Mouse (Mus musculus): Measurements from ENCODE around the gene Skiv2l. TPM values are rescaled to one million over a fixed set of nuclear protein-coding genes. Genes with fewer than 3 reads are reported as not detected.
A peak's percentile ranks its signal among the peaks of the same experiment; 100 is the strongest.

The Skiv2l gene
- total and polyA plus RNA-seq, 2 experiments from 2014 or later: 45.1 to 98.8 TPM

GRCm38 (mm10) chr17:34850517-34851125, 611 bp upstream of the Skiv2l start:
- no peak for TF ChIP-seq CTCF (IDR thresholded peaks at IDR 0.05)
- H3K9ac ChIP-seq (replicated peaks; ENCODE audit: low read length, poor library complexity, severe bottlenecking): peak overlapping the region; percentile 93
- peaks cover 10% of the 10 kb centered on the region for H3K4me1 ChIP-seq (ENCODE audit: insufficient read depth, low read length)
- WGBS: 2% methylated on average over 25 of the region's 25 CpGs
- peaks cover 56% of the 10 kb centered on the region for H3K36me3 ChIP-seq (ENCODE audit: insufficient read depth, low read length)
- H3K4me3 ChIP-seq (ENCODE audit: low read depth, low read length): peak overlapping the region; percentile 97
- DNase-seq (ENCODE audit: low spot score): no peak
- peak overlapping the region; percentile 94 for H3K4me2 ChIP-seq (ENCODE audit: low read depth, low read length, poor library complexity, severe bottlenecking)
- H3K27me3 ChIP-seq (ENCODE audit: insufficient read depth, low read length): no peaks in the 10 kb centered on the region
- H3K27ac ChIP-seq (ENCODE audit: low read depth, low read length): peak overlapping the region; percentile 55
- peak; percentile 36; the same call in 1 of the 2 replicates for ATAC-seq (ENCODE audit: low FRiP score)
- no peaks in the 10 kb centered on the region for H3K9me3 ChIP-seq (ENCODE audit: low read length)

GRCm38 (mm10) chr17:34847615-34848014, 2.4 kb downstream of the Skiv2l start:
- DNase-seq (ENCODE audit: low spot score) (no peak), ATAC-seq (ENCODE audit: low FRiP score) (no peak)
- H3K36me3 ChIP-seq (ENCODE audit: insufficient read depth, low read length): peaks cover 53% of the 10 kb centered on the region
- TF ChIP-seq CTCF (IDR thresholded peaks at IDR 0.05): no peak
- peaks cover 10% of the 10 kb centered on the region for H3K4me1 ChIP-seq (ENCODE audit: insufficient read depth, low read length)
- H3K4me2 ChIP-seq (ENCODE audit: low read depth, low read length, poor library complexity, severe bottlenecking): no peak overlapping the region
- no peak overlapping the region for H3K9ac ChIP-seq (replicated peaks; ENCODE audit: low read length, poor library complexity, severe bottlenecking)
- H3K4me3 ChIP-seq (ENCODE audit: low read depth, low read length): no peak overlapping the region
- no peaks in the 10 kb centered on the region for H3K9me3 ChIP-seq (ENCODE audit: low read length)
- no peak overlapping the region for H3K27ac ChIP-seq (ENCODE audit: low read depth, low read length)
- H3K27me3 ChIP-seq (ENCODE audit: insufficient read depth, low read length): no peaks in the 10 kb centered on the region
- WGBS: 95% methylated on average over 7 of the region's 7 CpGs

- H3K4me3 ChIP-seq (ENCODE audit: low read depth, low read length): no peak overlapping the region
- 85% methylated on average over 6 of the region's 6 CpGs for WGBS
- DNase-seq (ENCODE audit: low spot score): no peak
Observed at GRCm38 (mm10) chr17:34847192-34847591, 2.8 kb downstream of the Skiv2l start.

GRCm38 (mm10) chr17:34844884-34845283, 5.1 kb downstream of the Skiv2l start:
- DNase-seq (ENCODE audit: low spot score): no peak
- WGBS: 95% methylated on average over 13 of the region's 13 CpGs
- peaks cover 75% of the 10 kb centered on the region for H3K36me3 ChIP-seq (ENCODE audit: insufficient read depth, low read length)

More at GRCm38 (mm10) chr17:34847192-34847591, 2.8 kb downstream of the Skiv2l start:
- Histone ChIP-seq H3K4me1 (ENCODE audit: insufficient read depth, low read length) (peaks cover 10% of the 10 kb centered on the region), H3K27me3 (ENCODE audit: insufficient read depth, low read length) (no peaks in the 10 kb centered on the region), H3K36me3 (ENCODE audit: insufficient read depth, low read length) (peaks cover 53% of the 10 kb centered on the region), H3K9ac (replicated peaks; ENCODE audit: low read length, poor library complexity, severe bottlenecking) (no peak overlapping the region), H3K27ac (ENCODE audit: low read depth, low read length) (no peak overlapping the region), H3K4me2 (ENCODE audit: low read depth, low read length, poor library complexity, severe bottlenecking) (no peak overlapping the region), H3K9me3 (ENCODE audit: low read length) (no peaks in the 10 kb centered on the region)
- TF ChIP-seq CTCF (IDR thresholded peaks at IDR 0.05): no peak
- ATAC-seq (ENCODE audit: low FRiP score): no peak

GRCm38 (mm10) chr17:34840736-34841307, 9.2 kb downstream of the Skiv2l start:
- no peak for ATAC-seq (ENCODE audit: low FRiP score)

More at GRCm38 (mm10) chr17:34844884-34845283, 5.1 kb downstream of the Skiv2l start:
- Histone ChIP-seq H3K9me3 (ENCODE audit: low read length) (no peaks in the 10 kb centered on the region), H3K27me3 (ENCODE audit: insufficient read depth, low read length) (no peaks in the 10 kb centered on the region), H3K4me2 (ENCODE audit: low read depth, low read length, poor library complexity, severe bottlenecking) (no peak overlapping the region), H3K4me1 (ENCODE audit: insufficient read depth, low read length) (peaks cover 4% of the 10 kb centered on the region; the same call in 1 of the 2 replicates), H3K9ac (replicated peaks; ENCODE audit: low read length, poor library complexity, severe bottlenecking) (no peak overlapping the region), H3K27ac (ENCODE audit: low read depth, low read length) (no peak overlapping the region), H3K4me3 (ENCODE audit: low read depth, low read length) (no peak overlapping the region)
- no peak for ATAC-seq (ENCODE audit: low FRiP score)
- TF ChIP-seq CTCF (IDR thresholded peaks at IDR 0.05): no peak

GRCm38 (mm10) chr17:34838785-34839184, 11.2 kb downstream of the Skiv2l start:
- H3K36me3 ChIP-seq (ENCODE audit: insufficient read depth, low read length): peaks cover 37% of the 10 kb centered on the region
- no peaks in the 10 kb centered on the region for H3K27me3 ChIP-seq (ENCODE audit: insufficient read depth, low read length)
- no peak overlapping the region for H3K9ac ChIP-seq (replicated peaks; ENCODE audit: low read length, poor library complexity, severe bottlenecking)
- peaks cover 5% of the 10 kb centered on the region; the same call in 1 of the 2 replicates for H3K4me1 ChIP-seq (ENCODE audit: insufficient read depth, low read length)
- DNase-seq (ENCODE audit: low spot score) (no peak), ATAC-seq (ENCODE audit: low FRiP score) (no peak)
- H3K4me2 ChIP-seq (ENCODE audit: low read depth, low read length, poor library complexity, severe bottlenecking): no peak overlapping the region
- H3K27ac ChIP-seq (ENCODE audit: low read depth, low read length): no peak overlapping the region
- TF ChIP-seq CTCF (IDR thresholded peaks at IDR 0.05): no peak
- WGBS: 90% methylated on average over 7 of the region's 7 CpGs
- no peaks in the 10 kb centered on the region for H3K9me3 ChIP-seq (ENCODE audit: low read length)
- no peak overlapping the region for H3K4me3 ChIP-seq (ENCODE audit: low read depth, low read length)

More at GRCm38 (mm10) chr17:34840736-34841307, 9.2 kb downstream of the Skiv2l start:
- 86% methylated on average over 6 of the region's 6 CpGs for WGBS
- no peak overlapping the region for H3K4me2 ChIP-seq (ENCODE audit: low read depth, low read length, poor library complexity, severe bottlenecking)
- DNase-seq (ENCODE audit: low spot score): no peak
- H3K27ac ChIP-seq (ENCODE audit: low read depth, low read length): no peak overlapping the region
- H3K9ac ChIP-seq (replicated peaks; ENCODE audit: low read length, poor library complexity, severe bottlenecking): no peak overlapping the region
- H3K4me1 ChIP-seq (ENCODE audit: insufficient read depth, low read length): peaks cover 5% of the 10 kb centered on the region; the same call in 1 of the 2 replicates
- H3K4me3 ChIP-seq (ENCODE audit: low read depth, low read length): no peak overlapping the region
- H3K36me3 ChIP-seq (ENCODE audit: insufficient read depth, low read length): peaks cover 57% of the 10 kb centered on the region
- no peaks in the 10 kb centered on the region for H3K9me3 ChIP-seq (ENCODE audit: low read length)
- no peak for TF ChIP-seq CTCF (IDR thresholded peaks at IDR 0.05)
- H3K27me3 ChIP-seq (ENCODE audit: insufficient read depth, low read length): no peaks in the 10 kb centered on the region
